Mouse (Mus musculus) 3134 (cell line): ENCODE data around the gene Gm15293.
"Not testable (repeated sequence)": the region's sequence is repeated elsewhere in the genome, so short reads cannot be mapped to it uniquely, and the experiment has no call there.

Experiments used
- DNase-seq: peaks from one replicate; pipeline ENCODE4 v3.0.0-alpha.2; 2011; ENCODE audit warnings: low spot score; ENCODE audit not compliant: insufficient read length; ENCODE audit errors: extremely low read depth

The Gm15293 gene

DNA sequence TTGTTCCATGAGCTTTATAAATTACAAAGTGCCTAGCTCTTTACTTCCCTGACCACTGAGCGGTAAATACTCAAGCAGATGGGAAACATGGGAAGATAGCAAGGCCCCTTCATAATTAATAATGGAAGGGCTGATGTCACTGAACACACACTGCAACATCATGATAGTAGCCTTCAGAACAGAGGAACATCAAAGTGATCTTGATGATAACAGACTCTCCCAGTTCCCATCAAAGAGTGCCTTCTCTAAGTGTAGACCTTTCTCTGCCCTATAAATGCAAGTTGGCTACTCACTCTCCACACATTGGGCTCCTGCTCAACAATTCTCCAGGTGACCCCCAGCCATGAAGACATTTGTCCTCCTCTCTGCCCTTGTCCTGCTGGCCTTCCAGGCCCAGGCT, at the start of gene Gm15293:
TSS of gene Gm15293 (plus strand) at position 301 of the 400 bp plus-strand sequence.
- not testable (repeated sequence) for DNase-seq

DNA sequence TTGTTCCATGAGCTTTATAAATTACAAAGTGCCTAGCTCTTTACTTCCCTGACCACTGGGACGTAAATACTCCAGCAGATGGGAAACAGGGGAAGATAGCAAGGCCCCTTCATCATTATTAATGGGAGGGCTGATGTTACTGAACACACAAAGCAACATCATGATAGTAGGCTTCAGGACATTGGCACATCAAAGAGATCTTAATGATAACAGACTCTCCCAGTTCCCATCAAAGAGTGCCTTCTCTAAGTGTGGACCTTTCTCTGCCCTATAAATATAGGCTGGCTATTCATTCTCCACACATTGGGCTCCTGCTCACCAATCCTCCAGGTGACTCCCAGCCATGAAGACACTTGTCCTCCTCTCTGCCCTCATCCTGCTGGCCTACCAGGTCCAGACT, 39.4 kb upstream of the Gm15293 start, which contains the start of gene Defa22:
TSS of gene Defa22 (plus strand) at position 301 of the 400 bp plus-strand sequence.
- not testable (repeated sequence) for DNase-seq

DNA sequence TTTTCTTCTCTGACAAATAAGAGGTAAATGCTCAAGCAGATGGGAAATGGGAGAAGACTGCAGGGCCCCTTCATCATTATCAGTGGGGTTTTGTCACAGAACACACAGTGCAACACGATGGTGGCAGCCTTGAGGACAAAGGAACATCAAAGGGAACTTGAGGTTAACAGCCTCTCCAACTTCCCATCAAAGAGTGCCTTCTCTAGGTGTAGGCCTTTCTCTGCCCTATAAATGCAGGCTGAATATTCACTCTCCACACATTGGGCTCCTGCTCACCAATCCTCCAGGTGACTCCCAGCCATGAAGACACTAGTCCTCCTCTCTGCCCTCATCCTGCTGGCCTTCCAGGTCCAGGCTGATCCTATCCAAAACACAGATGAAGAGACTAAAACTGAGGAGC, 10.0 kb upstream of the Gm15293 start, which contains the start of gene Defa31:
TSS of gene Defa31 (plus strand) at position 301 of the 400 bp plus-strand sequence.
- not testable (repeated sequence) for DNase-seq
